Mouse (Mus musculus) cortical plate, adult 2 months (tissue): ENCODE measurements at regions not wholly inside any gene's neighbourhood (a gene's known extent, or its start where the extent isn't known, plus 50 kb on each side); places are given as distances from the start of the nearest gene placed in this dataset.

Experiments
- CTCF ChIP-seq: fragments of 200-500 bp; IDR thresholded peaks from 2 replicates; pipeline ENCODE4 v1.5.1; 2011; ENCODE audit warnings: mild to moderate bottlenecking, control low read depth, low read length; ENCODE audit not compliant: insufficient read depth; ENCODE audit errors: extremely low read depth
- POLR2A ChIP-seq: fragments of 200-500 bp; IDR thresholded peaks from 2 replicates; pipeline ENCODE4 v1.6.1; 2011; ENCODE audit warnings: mild to moderate bottlenecking, low read length, control low read depth; ENCODE audit not compliant: insufficient read depth; ENCODE audit errors: extremely low read depth

- TF ChIP-seq CTCF (no peak), POLR2A (no peak)
Observed at GRCm38 (mm10) chr9:118354911-118355310, 123.1 kb upstream of the Eomes start.
